Mouse (Mus musculus) liver, adult 2 months (tissue): ENCODE results near the gene Slc16a3.

Experiments used
- CTCF ChIP-seq: fragments of 200-500 bp; IDR thresholded peaks from 2 replicates; pipeline ENCODE4 v1.5.1; 2011; ENCODE audit warnings: low read depth, low read length, control low read depth
- POLR2A ChIP-seq: fragments of 200-500 bp; IDR thresholded peaks from 2 replicates; pipeline ENCODE4 v1.6.1; 2011; ENCODE audit warnings: low read length, control low read depth; ENCODE audit not compliant: insufficient read depth; ENCODE audit errors: extremely low read depth

GRCm38 (mm10) chr11:120959066-120959465 lies 10.8 kb downstream of the Slc16a3 start:
- TF ChIP-seq POLR2A (no peak), CTCF (no peak)
